Mouse (Mus musculus): ENCODE data around the gene Lsm4.

Gene Lsm4

GRCm38 (mm10) chr8:70724216-70724615, 51.2 kb downstream of the Lsm4 start:
- DNase-seq (ENCODE audit: low read depth in 1 of 2, low spot score in 2 of 2): no peak

GRCm38 (mm10) chr8:70725792-70726447, 52.9 kb downstream of the Lsm4 start:
- DNase-seq (ENCODE audit: low read depth in 1 of 2, low spot score in 2 of 2): no peak

GRCm38 (mm10) chr8:70726721-70727120, 53.7 kb downstream of the Lsm4 start:
- DNase-seq (ENCODE audit: low read depth in 1 of 2, low spot score in 2 of 2): no peak
